Mouse (Mus musculus): Measurements from ENCODE around the gene Asb16.

- TF ChIP-seq EP300 (IDR thresholded peaks at IDR 0.05; ENCODE audit: low read depth) (no peak), CTCF (IDR thresholded peaks at IDR 0.05; ENCODE audit: low read depth) (no peak)
Observed at GRCm38 (mm10) chr11:102327839-102328238, 59.3 kb downstream of the Asb16 start.

Data from liver, embryonic 14.5 days (tissue).